Mouse (Mus musculus): ENCODE results near the gene Gm26992. TPM values are rescaled to one million over a fixed set of nuclear protein-coding genes. Genes with fewer than 3 reads are reported as not detected.

Gene Gm26992
- polyA plus RNA-seq, 1 experiment from 2014 or later, result not detected

DNA sequence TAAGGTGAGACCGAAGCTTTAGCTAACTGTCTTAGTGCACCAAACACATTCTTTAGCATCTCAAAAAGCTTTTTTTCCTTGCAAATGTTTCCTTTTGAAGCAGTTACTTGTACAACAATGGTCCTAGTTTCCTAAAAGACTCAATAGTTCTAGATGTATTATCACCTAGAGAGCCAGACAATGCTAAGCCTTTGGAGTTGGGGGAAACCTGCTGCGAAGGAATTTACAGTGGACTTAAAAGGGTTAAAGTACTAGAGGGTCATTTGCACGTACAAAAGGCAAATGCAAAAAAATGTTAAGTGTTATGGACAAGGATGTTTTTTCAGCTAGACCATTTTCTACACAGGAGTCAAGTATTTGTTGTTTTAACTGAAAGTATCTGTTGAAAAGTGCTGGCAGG, 50.5 kb downstream of the Gm26992 start:
- Histone ChIP-seq H3K4me2 (ENCODE audit: low read depth, low read length) (no peak overlapping the region), H3K27me3 (ENCODE audit: control insufficient read depth, insufficient read depth, low read length) (no peaks in the 10 kb centered on the region), H3K9me3 (replicated peaks; ENCODE audit: control insufficient read depth, low read length) (no peaks in the 10 kb centered on the region), H3K27ac (ENCODE audit: low read length) (no peak overlapping the region), H3K4me1 (ENCODE audit: control insufficient read depth, insufficient read depth, low read length) (no peaks in the 10 kb centered on the region), H3K9ac (ENCODE audit: low read length) (no peak overlapping the region), H3K4me3 (replicated peaks; ENCODE audit: low read length) (no peak overlapping the region), H3K36me3 (ENCODE audit: control insufficient read depth, insufficient read depth, low read length) (no peaks in the 10 kb centered on the region)
- no peak for ATAC-seq (ENCODE audit: insufficient read depth, low FRiP score)
- 76% methylated on average over 3 of the region's 3 CpGs for WGBS

DNA sequence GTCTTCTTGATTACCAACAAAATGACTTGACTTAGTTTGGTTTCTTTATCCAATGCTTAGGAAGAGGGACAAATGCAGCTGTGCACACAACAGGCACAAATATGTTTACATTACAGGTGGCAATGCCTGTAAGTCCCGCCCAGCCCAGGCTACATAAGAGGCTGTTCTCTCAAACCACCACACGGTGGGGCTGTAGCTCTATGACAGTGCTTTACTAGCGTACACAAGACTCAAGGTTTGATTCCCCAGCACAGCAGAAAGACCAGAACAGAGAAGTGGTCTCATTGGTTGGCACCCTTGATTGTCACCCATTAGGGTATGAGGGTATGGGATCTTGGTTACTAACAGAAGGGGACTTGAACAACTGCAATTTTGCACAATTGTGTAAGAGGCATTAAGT, 55.7 kb downstream of the Gm26992 start:
- 6% methylated on average over 3 of the region's 3 CpGs for WGBS
- ATAC-seq (ENCODE audit: insufficient read depth, low FRiP score), result no peak

DNA sequence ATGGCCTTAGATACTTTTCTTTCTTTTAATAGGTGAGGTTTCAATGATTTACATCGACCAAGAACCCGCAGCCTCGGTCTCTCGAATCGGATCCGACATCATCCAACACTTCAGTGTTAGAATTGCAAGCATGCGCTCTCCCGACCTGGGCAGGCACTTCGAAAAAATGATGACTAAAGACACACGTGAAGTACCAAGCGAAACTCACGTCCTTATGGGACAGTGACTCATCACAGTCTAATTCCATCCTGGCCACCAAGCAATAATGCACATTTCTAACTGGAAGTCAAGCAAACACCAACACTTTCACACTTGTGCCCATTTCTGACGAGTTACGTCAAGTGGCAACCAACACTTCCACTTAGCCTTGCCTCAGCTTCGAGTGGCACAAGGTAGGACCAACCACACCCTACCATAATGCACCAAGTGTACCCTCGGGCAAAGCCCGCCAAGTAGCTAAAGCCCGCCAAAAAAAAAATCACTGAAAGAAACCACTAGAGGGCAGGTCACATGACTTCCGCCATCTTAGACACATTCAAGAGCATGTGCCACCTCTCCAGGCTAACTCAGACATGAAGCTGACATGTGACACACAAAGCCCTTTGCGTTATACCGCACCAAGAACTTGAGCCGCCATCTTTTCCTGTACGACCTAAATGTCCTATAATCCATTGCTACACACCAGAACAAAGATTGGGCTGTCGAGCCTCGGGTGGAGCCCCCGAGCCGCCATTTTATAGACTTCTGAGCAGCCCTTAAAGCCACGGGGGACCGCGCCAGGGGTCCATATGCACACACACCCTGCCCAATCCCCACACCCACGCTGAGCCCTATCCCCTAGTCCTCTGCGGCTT, 59.7 kb downstream of the Gm26992 start:
- H3K36me3 ChIP-seq (ENCODE audit: control insufficient read depth, insufficient read depth, low read length), result no peaks in the 10 kb centered on the region
- H3K27ac ChIP-seq (ENCODE audit: low read length), result peak overlapping the region; percentile 89
- no peaks in the 10 kb centered on the region for H3K27me3 ChIP-seq (ENCODE audit: control insufficient read depth, insufficient read depth, low read length)
- H3K9me3 ChIP-seq (replicated peaks; ENCODE audit: control insufficient read depth, low read length), result no peaks in the 10 kb centered on the region; the same call in 1 of the 2 replicates
- H3K4me2 ChIP-seq (ENCODE audit: low read depth, low read length), result peak overlapping the region; percentile 13; the same call in 1 of the 2 replicates
- ATAC-seq (ENCODE audit: insufficient read depth, low FRiP score), result peak; percentile 79
- H3K4me1 ChIP-seq (ENCODE audit: control insufficient read depth, insufficient read depth, low read length), result no peaks in the 10 kb centered on the region
- WGBS, result 68% methylated on average over 32 of the region's 32 CpGs
- H3K4me3 ChIP-seq (replicated peaks; ENCODE audit: low read length), result peak overlapping the region; percentile 49
- H3K9ac ChIP-seq (ENCODE audit: low read length), result peak overlapping the region; percentile 67

More for the DNA sequence above, 55.7 kb downstream of the Gm26992 start:
- no peak overlapping the region for H3K27ac ChIP-seq (ENCODE audit: low read length)
- H3K9ac ChIP-seq (ENCODE audit: low read length), result no peak overlapping the region
- no peaks in the 10 kb centered on the region for H3K27me3 ChIP-seq (ENCODE audit: control insufficient read depth, insufficient read depth, low read length)
- H3K36me3 ChIP-seq (ENCODE audit: control insufficient read depth, insufficient read depth, low read length), result no peaks in the 10 kb centered on the region
- H3K4me2 ChIP-seq (ENCODE audit: low read depth, low read length), result 0 out of 2 replicates have a peak overlapping the region, but pooled peaks have one; percentile 29
- H3K9me3 ChIP-seq (replicated peaks; ENCODE audit: control insufficient read depth, low read length), result no peaks in the 10 kb centered on the region; the same call in 1 of the 2 replicates
- no peak overlapping the region for H3K4me3 ChIP-seq (replicated peaks; ENCODE audit: low read length)
- H3K4me1 ChIP-seq (ENCODE audit: control insufficient read depth, insufficient read depth, low read length), result no peaks in the 10 kb centered on the region

DNA sequence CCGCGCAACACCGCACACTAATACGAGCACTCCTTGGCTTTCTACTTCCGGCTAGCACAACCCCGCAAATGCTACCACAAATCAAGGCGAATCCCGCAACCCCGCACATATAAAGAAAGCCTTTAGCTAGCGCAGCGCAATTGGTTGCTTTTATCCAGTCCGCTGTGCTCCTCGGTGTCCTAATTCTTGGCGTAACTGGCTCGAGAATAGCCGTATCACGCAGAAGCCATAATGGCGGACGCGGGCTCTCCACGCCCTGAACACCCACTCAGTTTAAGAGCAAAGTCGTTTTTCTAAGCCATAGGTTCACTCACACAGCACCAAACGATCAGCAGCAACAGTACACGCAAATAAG, 60.3 kb downstream of the Gm26992 start:
- 78% methylated on average over 24 of the region's 24 CpGs for WGBS
- peak; percentile 23; the same call in 1 of the 2 replicates for ATAC-seq (ENCODE audit: insufficient read depth, low FRiP score)
- H3K36me3 ChIP-seq (ENCODE audit: control insufficient read depth, insufficient read depth, low read length), result no peaks in the 10 kb centered on the region
- peak overlapping the region; percentile 49 for H3K4me3 ChIP-seq (replicated peaks; ENCODE audit: low read length)
- H3K4me1 ChIP-seq (ENCODE audit: control insufficient read depth, insufficient read depth, low read length), result no peaks in the 10 kb centered on the region
- no peaks in the 10 kb centered on the region for H3K27me3 ChIP-seq (ENCODE audit: control insufficient read depth, insufficient read depth, low read length)
- H3K4me2 ChIP-seq (ENCODE audit: low read depth, low read length), result peak overlapping the region; percentile 3; the same call in 1 of the 2 replicates
- H3K9me3 ChIP-seq (replicated peaks; ENCODE audit: control insufficient read depth, low read length), result no peaks in the 10 kb centered on the region; the same call in 1 of the 2 replicates
- H3K27ac ChIP-seq (ENCODE audit: low read length), result peak overlapping the region; percentile 89
- peak overlapping the region; percentile 67 for H3K9ac ChIP-seq (ENCODE audit: low read length)

DNA sequence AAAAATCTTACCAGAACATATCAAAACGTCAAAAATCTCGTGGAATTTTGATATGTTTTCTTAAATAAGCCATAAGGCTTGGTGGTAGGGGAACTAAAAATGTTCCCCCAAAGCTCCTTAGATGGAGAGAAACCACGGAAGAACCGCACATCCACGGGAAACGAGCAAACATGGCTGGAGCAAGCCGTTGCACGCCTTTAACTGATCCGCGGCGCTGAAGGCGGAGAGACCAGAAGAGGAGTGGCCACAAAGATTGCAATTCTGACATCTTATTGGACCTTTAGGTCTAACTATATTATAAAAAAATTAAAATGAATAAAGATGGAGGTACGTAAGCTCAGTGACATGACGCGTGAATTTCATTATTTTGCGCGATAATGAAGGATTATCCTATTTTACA, 61.2 kb downstream of the Gm26992 start:
- WGBS, result 80% methylated on average over 17 of the region's 17 CpGs
- Histone ChIP-seq H3K4me3 (replicated peaks; ENCODE audit: low read length) (peak overlapping the region; percentile 49), H3K4me2 (ENCODE audit: low read depth, low read length) (peak overlapping the region; percentile 45), H3K27me3 (ENCODE audit: control insufficient read depth, insufficient read depth, low read length) (no peaks in the 10 kb centered on the region), H3K27ac (ENCODE audit: low read length) (no peak overlapping the region), H3K9me3 (replicated peaks; ENCODE audit: control insufficient read depth, low read length) (no peaks in the 10 kb centered on the region; the same call in 1 of the 2 replicates), H3K36me3 (ENCODE audit: control insufficient read depth, insufficient read depth, low read length) (no peaks in the 10 kb centered on the region), H3K4me1 (ENCODE audit: control insufficient read depth, insufficient read depth, low read length) (no peaks in the 10 kb centered on the region), H3K9ac (ENCODE audit: low read length) (no peak overlapping the region)
- ATAC-seq (ENCODE audit: insufficient read depth, low FRiP score), result no peak

DNA sequence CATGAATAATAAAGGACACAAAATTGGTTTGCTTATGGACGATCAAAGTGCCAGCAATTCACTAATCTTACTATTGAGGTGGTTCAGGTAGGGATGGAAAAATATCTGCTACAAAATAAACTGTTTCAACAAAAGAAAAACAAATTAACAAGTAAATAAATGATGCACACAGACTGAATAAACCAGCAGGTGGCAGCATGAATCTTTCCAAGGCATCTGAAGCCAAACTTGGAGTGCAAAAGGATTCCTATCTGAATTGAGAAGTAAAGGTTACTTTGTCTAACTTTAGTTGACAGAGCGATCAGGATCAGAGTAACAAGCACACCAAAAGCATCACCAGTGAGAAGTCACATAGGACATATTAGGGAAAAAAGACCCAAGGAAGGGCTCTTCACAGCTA, 62.2 kb downstream of the Gm26992 start:
- Histone ChIP-seq H3K27ac (ENCODE audit: low read length) (no peak overlapping the region), H3K9ac (ENCODE audit: low read length) (no peak overlapping the region), H3K4me2 (ENCODE audit: low read depth, low read length) (peak overlapping the region; percentile 45; the same call in 1 of the 2 replicates), H3K4me1 (ENCODE audit: control insufficient read depth, insufficient read depth, low read length) (no peaks in the 10 kb centered on the region), H3K36me3 (ENCODE audit: control insufficient read depth, insufficient read depth, low read length) (no peaks in the 10 kb centered on the region), H3K4me3 (replicated peaks; ENCODE audit: low read length) (no peak overlapping the region), H3K27me3 (ENCODE audit: control insufficient read depth, insufficient read depth, low read length) (no peaks in the 10 kb centered on the region), H3K9me3 (replicated peaks; ENCODE audit: control insufficient read depth, low read length) (no peaks in the 10 kb centered on the region; the same call in 1 of the 2 replicates)
- WGBS, result 24% methylated on average over 2 of the region's 2 CpGs
- no peak for ATAC-seq (ENCODE audit: insufficient read depth, low FRiP score)

DNA sequence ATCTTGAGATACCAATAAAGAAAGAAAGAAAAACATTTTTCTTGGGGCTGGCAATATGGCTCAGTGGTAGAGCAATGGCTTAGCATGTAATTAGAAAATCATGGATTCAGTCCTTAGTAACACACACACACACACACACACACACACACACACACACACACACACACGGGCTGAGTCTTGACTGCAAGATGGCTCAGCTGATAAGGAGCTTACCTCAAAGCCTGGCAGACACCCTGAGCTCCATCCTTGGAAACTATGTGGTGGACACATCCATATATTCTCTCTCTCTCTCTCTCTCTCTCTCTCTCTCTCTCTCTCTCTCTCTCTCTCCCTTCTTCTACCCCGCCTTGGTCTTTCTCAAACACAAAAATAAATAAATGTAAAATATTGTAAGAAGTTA, 69.0 kb downstream of the Gm26992 start:
- Histone ChIP-seq H3K27me3 (ENCODE audit: control insufficient read depth, insufficient read depth, low read length) (no peaks in the 10 kb centered on the region), H3K9me3 (replicated peaks; ENCODE audit: control insufficient read depth, low read length) (no peaks in the 10 kb centered on the region), H3K4me3 (replicated peaks; ENCODE audit: low read length) (no peak overlapping the region), H3K4me2 (ENCODE audit: low read depth, low read length) (no peak overlapping the region), H3K27ac (ENCODE audit: low read length) (no peak overlapping the region), H3K9ac (ENCODE audit: low read length) (no peak overlapping the region), H3K36me3 (ENCODE audit: control insufficient read depth, insufficient read depth, low read length) (no peaks in the 10 kb centered on the region), H3K4me1 (ENCODE audit: control insufficient read depth, insufficient read depth, low read length) (peaks cover 7% of the 10 kb centered on the region)
- WGBS, result 79% methylated on average over 2 of the region's 2 CpGs
- ATAC-seq (ENCODE audit: insufficient read depth, low FRiP score), result no peak

DNA sequence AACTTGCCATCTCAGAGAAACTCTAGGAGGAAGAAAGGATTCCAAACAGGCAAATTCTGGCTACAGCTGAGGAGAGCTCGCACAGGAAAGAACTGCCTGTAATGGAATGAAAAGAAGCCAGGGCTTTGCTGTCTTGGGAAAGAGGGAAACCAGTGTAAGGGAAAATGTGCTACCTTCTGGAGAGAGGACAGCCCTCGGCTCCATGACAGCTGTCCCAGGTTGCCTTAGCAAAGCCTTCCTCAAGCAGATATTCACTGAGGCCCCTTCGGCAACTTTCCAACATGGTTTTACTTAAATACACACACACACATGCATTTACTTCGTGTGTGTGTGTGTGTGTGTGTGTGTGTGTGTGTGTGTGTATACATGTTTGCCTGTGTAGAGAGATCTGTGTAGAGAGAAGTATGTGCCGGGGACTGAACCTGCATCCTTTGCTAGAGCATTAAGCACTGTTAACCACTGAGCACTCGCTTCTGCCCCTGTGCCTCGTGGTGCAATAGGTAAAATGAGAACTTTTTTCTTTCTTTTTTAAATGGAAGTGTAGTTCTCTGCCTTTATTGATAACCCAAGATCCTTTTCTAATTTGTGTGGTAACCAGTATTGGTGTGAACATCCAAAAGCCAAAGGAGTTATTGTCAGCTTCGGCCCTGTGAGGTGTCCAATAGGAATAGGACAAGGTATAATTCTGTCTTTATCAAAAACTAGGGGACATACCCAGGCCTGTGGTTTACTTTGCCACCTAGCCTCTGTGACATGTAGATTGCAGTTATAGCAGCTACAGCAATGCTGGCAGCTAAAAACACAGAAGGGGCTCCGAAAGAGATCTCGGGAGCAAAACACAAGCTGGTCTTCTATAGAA, 70.8 kb downstream of the Gm26992 start:
- peak overlapping the region; percentile 92 for H3K27ac ChIP-seq (ENCODE audit: low read length)
- H3K9ac ChIP-seq (ENCODE audit: low read length), result peak overlapping the region; percentile 87
- H3K4me1 ChIP-seq (ENCODE audit: control insufficient read depth, insufficient read depth, low read length), result peaks cover 7% of the 10 kb centered on the region
- 33% methylated on average over 10 of the region's 10 CpGs for WGBS
- no peaks in the 10 kb centered on the region for H3K9me3 ChIP-seq (replicated peaks; ENCODE audit: control insufficient read depth, low read length)
- ATAC-seq (ENCODE audit: insufficient read depth, low FRiP score), result peak; percentile 4; the same call in 1 of the 2 replicates
- H3K27me3 ChIP-seq (ENCODE audit: control insufficient read depth, insufficient read depth, low read length), result no peaks in the 10 kb centered on the region
- no peaks in the 10 kb centered on the region for H3K36me3 ChIP-seq (ENCODE audit: control insufficient read depth, insufficient read depth, low read length)
- H3K4me3 ChIP-seq (replicated peaks; ENCODE audit: low read length), result peak overlapping the region; percentile 65
- peak overlapping the region; percentile 57 for H3K4me2 ChIP-seq (ENCODE audit: low read depth, low read length)
